8 mouse cellular contexts compared by ENCODE assay signal in the genomic region with DNA sequence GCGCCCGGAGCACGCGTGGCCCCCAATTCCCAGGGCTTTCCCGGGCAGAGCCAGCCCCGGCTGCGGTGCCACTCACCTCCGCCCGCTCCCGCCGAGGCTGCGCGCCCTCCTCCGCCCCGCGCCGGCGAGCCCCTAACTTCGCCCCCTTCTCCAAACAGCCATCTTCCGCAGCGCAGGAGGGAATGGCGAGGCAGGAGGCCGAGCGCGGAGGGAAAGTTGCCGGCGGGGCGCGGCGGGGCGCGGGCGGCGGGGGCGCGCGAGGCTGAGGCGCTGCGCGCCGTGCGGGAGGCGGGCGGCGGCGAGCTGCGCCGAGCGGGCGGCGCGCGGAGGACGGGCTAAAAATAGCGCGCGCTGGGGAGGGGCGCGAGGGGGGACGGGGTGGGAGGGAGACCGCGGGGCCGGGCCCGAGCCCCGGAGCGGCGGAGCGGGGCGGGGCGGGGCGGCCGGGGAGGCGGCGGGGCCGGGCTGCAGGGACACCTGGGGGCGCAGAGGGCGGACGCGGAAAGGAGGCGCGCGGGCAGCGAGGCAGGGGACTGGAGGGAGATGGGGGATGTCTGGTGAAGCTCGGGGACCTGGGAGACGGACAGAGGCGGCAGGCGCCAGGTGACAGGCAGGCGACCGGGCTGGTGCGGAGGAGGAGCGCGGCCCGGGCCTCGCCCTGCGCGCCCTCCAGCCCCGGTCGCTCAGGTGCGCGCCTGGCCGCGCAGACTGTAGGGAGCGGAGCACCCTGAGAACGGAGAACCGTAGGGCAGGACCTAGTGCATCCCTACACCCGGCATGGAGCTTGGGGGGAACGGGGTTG. TPM values are rescaled to one million over a fixed set of nuclear protein-coding genes. Genes with fewer than 3 reads are reported as not detected.
DNase-seq lines count a peak whose midpoint lies in the region; ATAC-seq and TF ChIP-seq lines count a peak whose summit lies in the region.

No protein-coding gene starts in this region.

- no peak overlapping the region for H3K27ac ChIP-seq in kidney, adult 2 months (ENCODE audit: insufficient read depth, low read depth, low read length)
- peak overlapping the region; percentile 73; the same call in 1 of the 2 replicates for H3K27ac ChIP-seq in cerebellum, adult 2 months (ENCODE audit: insufficient read depth, low read length)
- H3K27ac ChIP-seq in intestine, embryonic 15.5 days = no peak overlapping the region
- H3K27ac ChIP-seq in liver, embryonic 13.5 days = no peak overlapping the region
- H3K27ac ChIP-seq in olfactory bulb, adult 2 months (ENCODE audit: insufficient read depth, low read depth, low read length) = peak overlapping the region; percentile 97

- 1% methylated on average over 104 of the region's 107 CpGs for WGBS in kidney, adult 2 months
- WGBS in cerebellum, adult 2 months = 1% methylated on average over 105 of the region's 107 CpGs
- WGBS in intestine, embryonic 15.5 days = under 1% methylated on average over 81 of the region's 107 CpGs
- WGBS in liver, embryonic 13.5 days (ENCODE audit: insufficient replicate concordance) = 2% methylated on average over 91 of the region's 107 CpGs
- WGBS in olfactory bulb, adult 2 months = 1% methylated on average over 83 of the region's 107 CpGs

- no peaks in the 10 kb centered on the region for H3K4me1 ChIP-seq in kidney, adult 2 months (ENCODE audit: control insufficient read depth, insufficient read depth, low read length)
- H3K4me1 ChIP-seq in cerebellum, adult 2 months (ENCODE audit: control insufficient read depth, insufficient read depth, low read length) = no peaks in the 10 kb centered on the region
- no peaks in the 10 kb centered on the region; the same call in 1 of the 2 replicates for H3K4me1 ChIP-seq in intestine, embryonic 15.5 days (replicated peaks)
- H3K4me1 ChIP-seq in liver, embryonic 13.5 days (replicated peaks) = no peaks in the 10 kb centered on the region; the same call in 1 of the 2 replicates
- peaks cover 3% of the 10 kb centered on the region for H3K4me1 ChIP-seq in olfactory bulb, adult 2 months (ENCODE audit: control insufficient read depth, insufficient read depth, low read length)

- peak; percentile 78 for ATAC-seq in frontal cortex, adult (ENCODE audit: low TSS enrichment)
- peak; percentile 92 for ATAC-seq in intestine, embryonic 15.5 days
- no peak for ATAC-seq in liver, embryonic 13.5 days (ENCODE audit: low read depth)
- ATAC-seq in megakaryocyte-erythroid progenitor cell, adult 5-6 weeks (replicated peaks; ENCODE audit: low FRiP score, low TSS enrichment, poor library complexity, severe bottlenecking) = no peak

- no peak for DNase-seq in kidney, adult 2 months
- DNase-seq in kidney, adult 11 months = no peak
- DNase-seq in cerebellum, adult 2 months = peak; percentile 71 to 78
- no peak for DNase-seq in liver, embryonic 13.5 days

- no peaks in the 10 kb centered on the region for H3K9me3 ChIP-seq in intestine, embryonic 15.5 days
- no peaks in the 10 kb centered on the region for H3K9me3 ChIP-seq in liver, embryonic 13.5 days (replicated peaks)

- H3K4me3 ChIP-seq in kidney, adult 2 months (ENCODE audit: insufficient read depth, low read depth, low read length) = peak overlapping the region; percentile 59
- peak overlapping the region; percentile 89 for H3K4me3 ChIP-seq in cerebellum, adult 2 months (replicated peaks; ENCODE audit: insufficient read depth, low read depth, low read length)
- peak overlapping the region; percentile 64 for H3K4me3 ChIP-seq in intestine, embryonic 15.5 days (replicated peaks)
- peak overlapping the region; percentile 56 for H3K4me3 ChIP-seq in liver, embryonic 13.5 days (replicated peaks)
- peak overlapping the region; percentile 97 for H3K4me3 ChIP-seq in olfactory bulb, adult 2 months (ENCODE audit: insufficient read depth, low read depth, low read length)

- peaks cover 2% of the 10 kb centered on the region; the same call in 1 of the 2 replicates for H3K27me3 ChIP-seq in kidney, adult 2 months (replicated peaks; ENCODE audit: control insufficient read depth, insufficient read depth, low read length)
- no peaks in the 10 kb centered on the region for H3K27me3 ChIP-seq in cerebellum, adult 2 months (ENCODE audit: control insufficient read depth, insufficient read depth, low read length)
- peaks cover 10% of the 10 kb centered on the region for H3K27me3 ChIP-seq in intestine, embryonic 15.5 days (replicated peaks)
- H3K27me3 ChIP-seq in liver, embryonic 13.5 days = peaks cover 37% of the 10 kb centered on the region

- no peaks in the 10 kb centered on the region for H3K36me3 ChIP-seq in kidney, adult 2 months (ENCODE audit: control insufficient read depth, insufficient read depth, low read length)
- H3K36me3 ChIP-seq in intestine, embryonic 15.5 days = no peaks in the 10 kb centered on the region
- no peaks in the 10 kb centered on the region for H3K36me3 ChIP-seq in liver, embryonic 13.5 days

- peak overlapping the region; percentile 95 for H3K4me2 ChIP-seq in intestine, embryonic 15.5 days (replicated peaks)
- H3K4me2 ChIP-seq in liver, embryonic 13.5 days = peak overlapping the region; percentile 66

- H3K9ac ChIP-seq in intestine, embryonic 15.5 days = peak overlapping the region; percentile 47
- no peak overlapping the region; the same call in 1 of the 2 replicates for H3K9ac ChIP-seq in liver, embryonic 13.5 days

- no peak for TF ChIP-seq POLR2A in kidney, adult 2 months (IDR thresholded peaks at IDR 0.05; ENCODE audit: low read depth, low read length)
- 0 out of 2 replicates have a peak, but pooled peaks have one; percentile 24 for TF ChIP-seq POLR2A in cerebellum, adult 2 months (IDR thresholded peaks at IDR 0.05; ENCODE audit: borderline replicate concordance, insufficient read depth, low read length)
- TF ChIP-seq POLR2A in olfactory bulb, adult 2 months (IDR thresholded peaks at IDR 0.05; ENCODE audit: insufficient read depth, low read depth, low read length) = peak; percentile 12; the same call in 1 of the 2 replicates

- no peak for TF ChIP-seq CTCF in kidney, adult 2 months (conservative IDR thresholded peaks at IDR 0.05; ENCODE audit: insufficient read depth, insufficient read length, low read depth, low read length)
- no peak for TF ChIP-seq CTCF in cerebellum, adult 2 months (IDR thresholded peaks at IDR 0.05; ENCODE audit: borderline replicate concordance, insufficient read depth, low read depth, low read length)
- TF ChIP-seq CTCF in olfactory bulb, adult 2 months (IDR thresholded peaks at IDR 0.05; ENCODE audit: insufficient read depth, low read depth, low read length) = no peak

RNA-seq across cellular contexts. Expression of gene Hdac9, which starts 10.0 kb away (rescaled TPM):
- polyA plus RNA-seq in kidney, adult 2 months (2012; rRNA removed) = 1.1 and 1.3 TPM in 2 replicates
- 9.3 and 10.3 TPM in 2 replicates for polyA plus RNA-seq in cerebellum, adult 2 months (2012; rRNA removed)
- 3.2 and 4.2 TPM in 2 replicates for polyA plus RNA-seq in intestine, embryonic 15.5 days (2015; fragmentation: Nextera tagmentation; extraction: Ambion mirVana)
- polyA plus RNA-seq in liver, embryonic 13.5 days (2015; fragmentation: Nextera tagmentation; extraction: Ambion mirVana) = 1.2 and 1.3 TPM in 2 replicates
- polyA plus RNA-seq in olfactory bulb, adult 2 months (2012; ENCODE audit: insufficient read depth, insufficient read length, low replicate concordance, missing spikeins) = not detected in 2 replicates
- total RNA-seq in megakaryocyte-erythroid progenitor cell, adult 5-6 weeks (2014; fragmentation: Nextera tagmentation) = 0.46 and 2.3 TPM in 2 replicates
- 1.9 and 2.1 TPM in 2 replicates for total RNA-seq in megakaryocyte-erythroid progenitor cell, adult 5-6 weeks (2017)

Comparison
In these comparisons a context has a peak if more than half of its experiments do, and no peak if none do; other contexts are left out.
1. DNase-seq: peak in cerebellum, adult 2 months (2 of 2); none in kidney, adult 2 months (single experiment), kidney, adult 11 months (single experiment) and liver, embryonic 13.5 days (single experiment).
2. H3K27ac ChIP-seq: peak in cerebellum, adult 2 months (single experiment) and olfactory bulb, adult 2 months (single experiment); none in kidney, adult 2 months (single experiment), intestine, embryonic 15.5 days (single experiment) and liver, embryonic 13.5 days (single experiment).
3. ATAC-seq: peak in frontal cortex, adult (single experiment) and intestine, embryonic 15.5 days (single experiment); none in liver, embryonic 13.5 days (single experiment) and megakaryocyte-erythroid progenitor cell, adult 5-6 weeks (single experiment).
4. Peak in every context shown above with its lines, with median percentiles within 50 percentile points of each other: H3K4me3 ChIP-seq.